Mouse (Mus musculus): ENCODE data around the gene Vamp4. TPM values are rescaled to one million over a fixed set of nuclear protein-coding genes. Genes with fewer than 3 reads are reported as not detected.

Gene Vamp4
- polyA plus RNA-seq, 1 experiment from 2014 or later = 36.3 TPM

DNA sequence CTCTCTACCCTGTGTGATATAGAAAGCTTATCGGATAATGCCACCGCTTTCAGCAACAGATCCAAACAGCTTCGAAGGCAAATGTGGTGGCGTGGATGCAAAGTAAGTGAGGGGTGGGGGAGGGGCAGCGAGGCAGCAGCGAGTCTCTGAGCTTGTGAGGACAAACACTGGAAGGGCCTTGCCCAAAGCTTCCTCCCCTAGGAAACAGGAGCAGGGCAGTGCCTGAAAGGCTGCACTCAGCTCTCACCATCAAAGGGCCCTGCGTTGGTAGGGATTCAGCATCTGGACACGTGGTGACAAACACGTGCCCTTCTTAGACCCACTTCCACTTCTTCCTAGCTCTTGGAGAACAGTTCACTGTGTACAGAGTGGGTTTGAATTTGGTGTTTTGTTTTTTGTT is 19.1 kb downstream of the Vamp4 start:
- Histone ChIP-seq H3K4me3 (no peak overlapping the region), H3K4me1 (replicated peaks) (peaks cover 3% of the 10 kb centered on the region; the same call in 1 of the 2 replicates), H3K27ac (ENCODE audit: poor library complexity, severe bottlenecking) (no peak overlapping the region; the same call in 1 of the 2 replicates), H3K9me3 (replicated peaks) (no peaks in the 10 kb centered on the region), H3K36me3 (peaks cover 7% of the 10 kb centered on the region), H3K4me2 (peak overlapping the region; percentile 42), H3K9ac (no peak overlapping the region), H3K27me3 (replicated peaks) (no peaks in the 10 kb centered on the region)
- WGBS = 6% methylated on average over 9 of the region's 9 CpGs
- ATAC-seq (ENCODE audit: insufficient number of reproducible peaks, low FRiP score) = no peak; the same call in 1 of the 2 replicates

DNA sequence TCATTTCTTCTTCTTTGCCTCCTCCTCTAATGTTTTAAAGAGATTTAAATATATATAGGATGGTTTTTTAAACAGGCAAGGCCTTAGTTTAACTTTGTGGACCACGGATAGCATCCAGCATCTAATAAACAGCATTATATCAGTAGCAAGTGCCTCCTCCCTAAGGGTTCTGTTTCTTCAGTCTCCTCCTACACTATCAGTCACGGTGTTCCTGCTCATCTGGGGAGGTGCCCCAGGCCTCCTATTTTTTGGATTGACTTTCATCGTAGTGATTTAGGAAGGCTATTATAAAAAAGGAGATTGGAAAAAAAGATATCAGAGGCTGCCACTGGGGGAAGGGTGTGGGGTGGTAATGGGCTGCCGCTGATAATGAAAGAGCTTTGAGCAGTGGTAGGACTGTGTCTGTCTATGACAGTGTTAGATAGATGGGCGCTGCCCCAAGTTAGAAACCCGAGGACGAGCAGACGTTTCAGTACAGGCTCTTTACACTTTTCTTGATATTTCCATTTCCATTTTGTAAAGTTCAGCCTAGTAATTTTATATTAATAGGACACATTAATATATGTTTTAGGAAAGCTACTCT is 20.2 kb downstream of the Vamp4 start:
- H3K9ac ChIP-seq = no peak overlapping the region
- no peak overlapping the region for H3K4me3 ChIP-seq
- no peaks in the 10 kb centered on the region for H3K9me3 ChIP-seq (replicated peaks)
- H3K27ac ChIP-seq (ENCODE audit: poor library complexity, severe bottlenecking) = no peak overlapping the region
- no peak overlapping the region for H3K4me2 ChIP-seq
- no peaks in the 10 kb centered on the region for H3K27me3 ChIP-seq (replicated peaks)
- 31% methylated on average over 8 of the region's 8 CpGs for WGBS
- H3K36me3 ChIP-seq = peaks cover 8% of the 10 kb centered on the region
- no peak for ATAC-seq (ENCODE audit: insufficient number of reproducible peaks, low FRiP score)
- peaks cover 3% of the 10 kb centered on the region; the same call in 1 of the 2 replicates for H3K4me1 ChIP-seq (replicated peaks)

DNA sequence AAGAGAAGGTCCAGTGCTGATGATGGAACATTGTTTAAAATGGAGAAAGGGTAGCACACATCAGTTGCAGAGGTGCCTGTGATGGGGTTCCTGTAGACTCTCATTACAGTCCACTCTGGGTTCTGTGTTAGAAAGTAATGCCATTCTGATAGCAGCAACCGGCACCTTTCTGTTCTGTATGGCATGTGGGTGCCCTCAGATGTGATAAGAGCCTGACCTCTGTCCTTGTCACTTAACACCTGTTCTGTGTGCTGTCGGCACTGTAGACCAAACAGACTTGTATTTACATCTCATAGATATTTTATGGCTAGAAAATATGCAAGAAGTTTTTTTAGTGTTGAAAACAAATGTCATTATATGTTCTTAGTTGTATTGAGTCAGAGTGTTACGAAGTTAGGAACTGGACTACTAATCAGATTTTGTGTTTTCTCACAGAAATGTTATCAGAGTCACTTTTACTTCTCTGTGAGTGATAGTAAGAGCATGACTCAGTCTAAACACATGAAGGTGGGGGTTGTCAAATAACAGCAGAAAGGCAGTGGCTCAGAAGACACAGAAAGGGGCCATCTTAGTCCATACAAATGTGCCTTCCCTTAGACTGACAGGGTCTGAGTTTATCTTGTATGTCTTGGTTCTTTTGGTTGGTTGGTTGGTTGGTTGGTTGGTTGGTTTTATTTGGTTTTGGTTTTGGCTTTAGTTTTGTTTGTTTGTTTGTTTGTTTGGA is 27.2 kb downstream of the Vamp4 start:
- ATAC-seq (ENCODE audit: insufficient number of reproducible peaks, low FRiP score) = no peak
- Histone ChIP-seq H3K4me2 (no peak overlapping the region), H3K4me3 (no peak overlapping the region), H3K36me3 (peaks cover 36% of the 10 kb centered on the region), H3K9ac (no peak overlapping the region), H3K27ac (ENCODE audit: poor library complexity, severe bottlenecking) (no peak overlapping the region), H3K4me1 (replicated peaks) (peaks cover 5% of the 10 kb centered on the region; the same call in 1 of the 2 replicates), H3K9me3 (replicated peaks) (no peaks in the 10 kb centered on the region), H3K27me3 (replicated peaks) (no peaks in the 10 kb centered on the region)
- 36% methylated on average over 3 of the region's 3 CpGs for WGBS

DNA sequence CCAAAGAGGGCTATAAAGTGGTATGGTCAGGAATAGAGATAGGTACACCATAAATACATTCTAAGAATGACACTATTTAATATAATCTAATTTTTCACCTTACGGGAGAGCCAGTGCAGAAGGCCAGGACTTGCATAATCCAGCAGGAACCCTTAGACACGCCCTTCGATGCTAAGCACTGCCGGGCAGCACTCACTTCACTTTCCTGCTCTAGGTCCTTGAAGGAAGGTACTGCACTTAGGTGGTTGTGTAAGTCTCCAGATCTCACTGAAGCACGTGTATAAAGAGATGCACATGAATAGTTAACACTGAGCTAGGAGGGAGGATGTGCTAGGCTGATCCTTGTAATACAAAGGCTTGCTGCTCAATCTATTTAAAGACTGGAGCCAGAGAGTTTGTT is 29.3 kb downstream of the Vamp4 start:
- H3K27ac ChIP-seq (ENCODE audit: poor library complexity, severe bottlenecking) = no peak overlapping the region
- 88% methylated on average over 5 of the region's 5 CpGs for WGBS
- H3K4me3 ChIP-seq = no peak overlapping the region
- H3K9me3 ChIP-seq (replicated peaks) = no peaks in the 10 kb centered on the region
- no peak for ATAC-seq (ENCODE audit: insufficient number of reproducible peaks, low FRiP score)
- H3K4me2 ChIP-seq = no peak overlapping the region
- no peak overlapping the region for H3K9ac ChIP-seq
- H3K4me1 ChIP-seq (replicated peaks) = peaks cover 5% of the 10 kb centered on the region; the same call in 1 of the 2 replicates
- peaks cover 42% of the 10 kb centered on the region for H3K36me3 ChIP-seq
- no peaks in the 10 kb centered on the region for H3K27me3 ChIP-seq (replicated peaks)

DNA sequence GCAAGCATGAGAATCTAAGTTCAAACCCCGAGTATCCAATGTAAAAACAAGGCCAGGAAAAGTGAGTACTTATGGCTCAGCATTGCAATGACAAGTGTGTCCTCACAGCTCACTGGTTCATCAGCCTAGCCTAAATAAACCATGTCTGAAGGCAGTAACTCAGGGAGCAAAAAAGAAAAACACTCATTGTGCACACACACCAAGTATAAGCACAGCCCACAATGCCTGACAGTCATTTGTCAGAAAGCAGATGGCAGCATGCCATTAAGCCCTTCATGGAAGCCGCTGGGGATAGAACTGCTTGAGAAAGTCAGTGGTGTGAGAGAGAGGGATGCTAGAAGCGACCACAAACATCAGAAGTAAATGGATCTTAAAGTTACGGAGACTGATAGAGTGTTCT is 31.0 kb downstream of the Vamp4 start:
- 86% methylated on average over 4 of the region's 4 CpGs for WGBS
- no peak overlapping the region for H3K9ac ChIP-seq
- H3K4me1 ChIP-seq (replicated peaks) = peaks cover 5% of the 10 kb centered on the region; the same call in 1 of the 2 replicates
- H3K9me3 ChIP-seq (replicated peaks) = no peaks in the 10 kb centered on the region
- no peak for ATAC-seq (ENCODE audit: insufficient number of reproducible peaks, low FRiP score)
- no peak overlapping the region for H3K4me3 ChIP-seq
- H3K27me3 ChIP-seq (replicated peaks) = no peaks in the 10 kb centered on the region
- H3K4me2 ChIP-seq = no peak overlapping the region
- H3K27ac ChIP-seq (ENCODE audit: poor library complexity, severe bottlenecking) = no peak overlapping the region
- H3K36me3 ChIP-seq = peaks cover 39% of the 10 kb centered on the region

DNA sequence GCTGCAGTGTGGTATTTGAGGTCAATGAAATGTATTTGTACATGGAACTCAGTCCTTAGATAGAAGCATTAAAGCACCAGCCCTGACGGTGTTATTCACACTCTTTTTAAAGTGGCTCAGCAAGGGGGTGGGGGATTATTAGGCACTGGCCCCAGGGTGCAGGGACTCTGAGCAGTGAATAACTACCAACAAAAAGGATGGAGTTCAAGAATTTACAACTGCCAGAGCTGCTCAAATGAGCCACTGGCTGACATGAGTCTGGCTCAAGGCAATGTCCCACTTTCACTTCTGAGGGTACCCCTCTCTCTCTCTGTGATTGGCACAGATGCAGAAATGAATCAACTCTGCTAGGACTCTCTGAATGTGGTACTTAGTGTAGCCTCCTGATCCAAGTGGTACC is 37.8 kb downstream of the Vamp4 start:
- no peak for ATAC-seq (ENCODE audit: insufficient number of reproducible peaks, low FRiP score)
- no peaks in the 10 kb centered on the region for H3K4me1 ChIP-seq (replicated peaks)
- H3K27ac ChIP-seq (ENCODE audit: poor library complexity, severe bottlenecking) = no peak overlapping the region
- peaks cover 6% of the 10 kb centered on the region for H3K36me3 ChIP-seq
- no peak overlapping the region for H3K4me2 ChIP-seq
- whole genome bisulfite sequencing = 30% methylated on average over 1 of the region's 1 CpGs
- H3K4me3 ChIP-seq = no peak overlapping the region
- no peak overlapping the region for H3K9ac ChIP-seq
- H3K27me3 ChIP-seq (replicated peaks) = no peaks in the 10 kb centered on the region
- H3K9me3 ChIP-seq (replicated peaks) = no peaks in the 10 kb centered on the region

DNA sequence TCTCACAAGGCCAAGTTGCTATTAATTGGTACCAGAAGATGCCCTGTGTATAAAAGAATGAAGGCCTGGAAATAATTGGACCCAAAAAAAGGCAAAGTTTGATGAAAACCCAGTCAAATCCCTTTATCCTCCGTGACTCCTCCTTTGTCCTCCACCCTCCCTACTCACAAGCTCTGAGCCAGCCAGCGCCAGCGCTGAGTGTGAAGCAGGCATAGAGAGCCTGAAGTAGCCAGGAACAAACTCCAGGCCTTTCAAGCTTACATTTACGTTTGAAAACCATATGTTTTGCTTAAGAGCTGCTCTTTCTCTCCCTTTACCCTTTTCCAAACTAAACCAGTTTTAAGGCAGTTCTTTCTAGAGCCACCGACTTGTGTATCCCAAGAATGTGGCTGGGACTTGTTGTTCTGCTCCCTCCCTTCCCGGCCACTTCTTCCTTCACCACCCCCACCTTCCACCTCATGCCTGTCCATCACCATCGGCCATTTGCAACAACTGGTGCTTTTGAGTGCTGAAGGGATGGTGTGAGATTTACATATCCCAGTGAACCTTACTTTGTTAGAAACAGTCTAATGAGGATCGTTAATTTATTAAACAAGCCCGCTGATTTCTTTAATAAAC is 39.4 kb downstream of the Vamp4 start:
- 36% methylated on average over 9 of the region's 9 CpGs for WGBS
- Histone ChIP-seq H3K27me3 (replicated peaks) (no peaks in the 10 kb centered on the region), H3K27ac (ENCODE audit: poor library complexity, severe bottlenecking) (no peak overlapping the region), H3K4me3 (no peak overlapping the region), H3K4me1 (replicated peaks) (no peaks in the 10 kb centered on the region), H3K4me2 (no peak overlapping the region), H3K9ac (no peak overlapping the region), H3K36me3 (peaks cover 1% of the 10 kb centered on the region; the same call in 1 of the 2 replicates), H3K9me3 (replicated peaks) (no peaks in the 10 kb centered on the region)
- ATAC-seq (ENCODE audit: insufficient number of reproducible peaks, low FRiP score) = no peak

DNA sequence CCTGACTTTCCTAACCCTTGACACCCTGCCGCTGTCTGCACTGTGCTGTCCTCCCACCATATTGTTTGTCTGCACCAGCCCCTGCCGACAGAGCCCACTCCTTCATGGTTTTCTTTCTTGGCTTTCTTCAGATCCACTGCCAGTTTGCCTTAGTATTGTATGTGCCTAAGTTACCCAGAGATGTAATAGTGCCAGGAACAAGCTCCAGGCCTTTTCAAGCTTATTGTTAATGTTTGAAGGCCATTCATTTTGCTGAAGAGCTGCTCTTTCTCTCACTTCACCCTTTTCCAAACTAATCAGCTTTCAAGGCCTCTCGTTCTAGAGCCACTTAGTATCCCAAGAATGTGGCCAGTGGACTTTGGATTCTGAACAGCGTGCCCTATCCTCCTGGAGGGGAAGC is 40.9 kb downstream of the Vamp4 start:
- ATAC-seq (ENCODE audit: insufficient number of reproducible peaks, low FRiP score) = no peak
- Histone ChIP-seq H3K9me3 (replicated peaks) (no peaks in the 10 kb centered on the region), H3K27me3 (replicated peaks) (no peaks in the 10 kb centered on the region), H3K27ac (ENCODE audit: poor library complexity, severe bottlenecking) (no peak overlapping the region), H3K4me1 (replicated peaks) (no peaks in the 10 kb centered on the region), H3K4me2 (no peak overlapping the region), H3K4me3 (no peak overlapping the region), H3K9ac (no peak overlapping the region), H3K36me3 (no peaks in the 10 kb centered on the region)
- 62% methylated on average over 4 of the region's 4 CpGs for WGBS

DNA sequence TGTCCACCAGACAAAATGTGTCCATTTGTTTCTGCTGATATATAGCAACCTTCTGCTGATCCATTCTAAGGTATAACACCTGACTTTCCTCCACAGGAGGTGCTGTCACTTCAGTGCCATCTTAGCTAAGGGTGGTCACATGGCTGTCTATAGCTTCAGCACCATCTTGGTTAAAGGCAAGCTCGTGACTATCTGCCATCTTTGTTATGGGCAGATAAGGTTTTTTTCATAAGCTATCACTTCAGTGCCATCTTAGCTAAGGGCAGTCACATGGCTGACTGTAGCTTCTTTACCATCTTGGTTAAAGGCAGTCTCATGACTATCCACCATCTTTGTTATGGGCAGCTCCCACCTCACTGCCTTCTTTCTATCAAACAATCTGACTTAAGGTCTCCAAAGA is 45.2 kb downstream of the Vamp4 start:
- Histone ChIP-seq H3K27me3 (replicated peaks) (no peaks in the 10 kb centered on the region), H3K9me3 (replicated peaks) (no peaks in the 10 kb centered on the region), H3K36me3 (no peaks in the 10 kb centered on the region), H3K4me1 (replicated peaks) (no peaks in the 10 kb centered on the region), H3K4me3 (no peak overlapping the region), H3K27ac (ENCODE audit: poor library complexity, severe bottlenecking) (no peak overlapping the region), H3K4me2 (no peak overlapping the region), H3K9ac (no peak overlapping the region)
- WGBS = 67% methylated on average over 1 of the region's 1 CpGs
- ATAC-seq (ENCODE audit: insufficient number of reproducible peaks, low FRiP score) = no peak

DNA sequence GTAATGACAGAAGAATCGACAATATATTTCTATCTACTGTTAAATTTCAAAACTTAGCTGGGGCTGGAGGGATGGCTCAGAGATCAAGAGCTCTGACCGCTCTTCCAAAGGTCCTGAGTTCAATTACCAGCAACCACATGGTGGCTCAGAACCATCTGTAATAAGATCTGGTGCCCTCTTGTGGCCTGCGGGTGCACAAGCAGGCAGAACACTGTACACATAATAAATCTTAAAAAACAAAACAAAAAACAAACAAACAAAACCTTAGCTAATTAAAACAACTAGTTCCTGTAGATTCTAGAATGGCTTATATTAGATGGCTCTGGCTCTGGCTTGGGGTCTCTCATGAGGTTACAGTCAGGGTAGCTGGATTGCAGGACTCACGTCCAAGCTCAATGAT is 50.2 kb downstream of the Vamp4 start:
- no peak overlapping the region for H3K9ac ChIP-seq
- peaks cover 11% of the 10 kb centered on the region for H3K4me1 ChIP-seq (replicated peaks)
- no peak for ATAC-seq (ENCODE audit: insufficient number of reproducible peaks, low FRiP score)
- H3K4me2 ChIP-seq = no peak overlapping the region
- H3K9me3 ChIP-seq (replicated peaks) = no peaks in the 10 kb centered on the region
- WGBS = 66% methylated on average over 4 of the region's 4 CpGs
- H3K4me3 ChIP-seq = no peak overlapping the region
- H3K27me3 ChIP-seq (replicated peaks) = no peaks in the 10 kb centered on the region
- H3K36me3 ChIP-seq = no peaks in the 10 kb centered on the region
- H3K27ac ChIP-seq (ENCODE audit: poor library complexity, severe bottlenecking) = no peak overlapping the region

DNA sequence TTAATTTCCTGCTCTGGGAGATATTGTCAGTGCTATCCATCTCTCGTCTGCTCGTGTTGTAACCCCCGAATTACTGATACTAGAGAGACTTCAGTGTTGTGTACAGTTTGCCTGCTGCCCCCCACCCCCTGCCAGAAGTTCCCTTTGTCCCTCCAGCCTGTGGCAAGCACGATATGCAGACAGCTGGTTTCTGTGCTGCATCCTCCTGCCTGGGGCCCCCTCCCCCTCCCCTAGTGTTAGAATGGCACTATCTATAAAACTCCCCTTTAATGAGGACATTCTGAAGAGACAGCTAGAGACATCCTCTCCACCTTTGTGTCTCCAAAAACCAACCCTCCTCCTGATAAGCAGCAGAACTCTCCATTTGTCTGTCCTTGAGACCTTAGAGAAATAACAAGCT is 53.6 kb downstream of the Vamp4 start:
- Histone ChIP-seq H3K9ac (no peak overlapping the region), H3K9me3 (replicated peaks) (no peaks in the 10 kb centered on the region), H3K27ac (ENCODE audit: poor library complexity, severe bottlenecking) (no peak overlapping the region), H3K27me3 (replicated peaks) (no peaks in the 10 kb centered on the region), H3K36me3 (no peaks in the 10 kb centered on the region), H3K4me2 (no peak overlapping the region), H3K4me3 (no peak overlapping the region), H3K4me1 (replicated peaks) (peaks cover 15% of the 10 kb centered on the region)
- no peak for ATAC-seq (ENCODE audit: insufficient number of reproducible peaks, low FRiP score)
- 16% methylated on average over 4 of the region's 4 CpGs for WGBS
